Mouse (Mus musculus): ENCODE measurements at regions not wholly inside any gene's neighbourhood (a gene's known extent, or its start where the extent isn't known, plus 50 kb on each side); places are given as distances from the start of the nearest gene placed in this dataset.

DNA sequence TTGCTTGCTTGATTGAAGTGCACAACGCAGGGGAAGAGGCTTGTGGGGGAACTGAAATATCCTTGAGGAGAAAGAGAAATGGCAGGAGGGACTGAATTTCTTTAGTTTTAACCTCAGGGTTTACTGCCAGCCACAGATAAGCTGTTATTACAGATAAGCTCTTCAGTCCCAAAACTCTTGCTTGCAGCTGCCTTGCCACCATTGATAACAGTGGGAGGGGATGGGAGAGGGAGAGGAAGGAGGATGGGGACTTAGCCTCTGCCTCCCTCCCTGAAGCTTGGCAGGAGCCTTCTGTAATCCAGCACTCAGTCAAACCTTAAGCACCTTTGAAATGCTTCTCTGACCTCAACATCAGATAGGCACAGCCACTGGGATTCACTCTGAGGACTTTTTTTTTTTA is 471.4 kb upstream of the Lsamp start:
- CTCF ChIA-PET, result no interaction called here

DNA sequence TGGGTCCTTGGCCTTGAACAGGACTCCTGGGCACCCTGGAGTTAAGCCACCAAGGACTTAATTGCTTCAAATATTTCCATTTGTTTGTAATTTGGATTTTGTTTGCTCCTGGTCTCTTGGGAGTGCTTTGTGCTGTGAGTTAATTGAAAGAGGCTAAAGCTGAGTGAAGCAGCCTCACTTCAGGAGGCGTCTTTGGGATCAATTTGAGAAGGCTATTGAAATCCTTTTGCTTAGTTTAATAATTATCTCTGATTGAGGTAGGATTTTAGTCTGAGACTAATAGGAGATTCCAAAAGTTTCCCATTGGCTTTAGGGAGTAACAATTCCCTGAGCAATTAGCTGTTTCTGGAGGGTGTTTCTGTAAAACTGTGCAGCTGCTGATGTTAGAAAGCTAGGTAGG is 470.5 kb upstream of the Lsamp start:
- CTCF ChIA-PET, result no interaction called here

DNA sequence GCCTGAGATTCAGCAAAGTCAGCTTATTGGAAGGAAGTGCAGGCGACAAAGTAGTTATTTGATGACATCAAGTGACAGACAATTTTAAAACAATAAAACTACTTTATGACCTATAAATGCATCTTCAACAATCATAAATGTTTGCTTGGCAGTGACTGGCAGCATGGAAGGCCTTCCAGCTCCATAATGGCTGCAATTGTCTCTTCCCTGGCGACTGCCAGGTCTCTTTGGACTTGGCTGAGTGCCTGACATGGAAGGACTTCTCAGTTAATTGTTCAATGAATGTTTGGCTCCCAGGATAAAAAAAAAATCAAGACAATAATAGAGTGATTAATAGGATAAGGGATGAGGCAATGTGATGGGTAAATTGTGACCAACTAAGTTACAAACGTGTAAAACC is 453.1 kb upstream of the Lsamp start:
- CTCF ChIA-PET, result no interaction called here

DNA sequence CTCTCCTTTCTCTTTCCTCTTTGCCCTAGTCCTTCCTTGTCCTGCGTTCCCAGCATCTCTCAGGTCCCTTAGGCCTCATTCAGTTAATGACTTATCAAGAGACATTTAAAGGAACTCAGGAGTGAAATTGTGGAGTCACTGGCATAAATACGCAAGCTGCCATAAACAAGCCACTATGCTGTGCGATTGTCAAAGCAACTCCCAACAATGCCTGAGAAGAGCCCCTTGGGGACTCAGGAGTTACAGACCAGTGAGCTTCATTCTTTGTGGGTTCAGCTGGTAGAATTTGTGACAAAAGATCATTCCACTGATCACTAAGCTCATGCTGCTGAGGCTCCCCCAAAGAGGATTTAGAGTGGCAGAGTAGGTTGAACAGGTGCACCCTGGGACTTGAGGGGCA is 451.4 kb upstream of the Lsamp start:
- CTCF ChIA-PET, result no interaction called here

DNA sequence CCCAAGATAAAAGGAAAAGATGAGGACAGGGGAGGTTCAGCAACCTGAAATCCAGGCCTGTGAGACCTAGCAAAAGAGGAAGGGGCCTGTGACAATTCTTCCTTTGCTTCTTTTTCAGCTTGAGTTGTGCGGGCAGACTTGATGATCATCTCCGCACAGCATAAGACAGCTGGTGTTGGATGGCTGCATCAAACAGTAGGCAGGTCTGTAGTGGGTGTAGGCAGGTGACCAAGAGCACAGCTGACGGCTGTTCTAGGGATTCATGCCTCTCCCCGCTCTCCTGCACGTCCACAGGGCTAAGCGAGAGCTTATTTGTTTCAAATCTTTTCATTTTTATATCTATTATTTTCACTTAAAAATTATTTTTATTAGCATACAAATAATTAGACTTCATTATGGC is 450.8 kb upstream of the Lsamp start:
- CTCF ChIA-PET, result no interaction called here

DNA sequence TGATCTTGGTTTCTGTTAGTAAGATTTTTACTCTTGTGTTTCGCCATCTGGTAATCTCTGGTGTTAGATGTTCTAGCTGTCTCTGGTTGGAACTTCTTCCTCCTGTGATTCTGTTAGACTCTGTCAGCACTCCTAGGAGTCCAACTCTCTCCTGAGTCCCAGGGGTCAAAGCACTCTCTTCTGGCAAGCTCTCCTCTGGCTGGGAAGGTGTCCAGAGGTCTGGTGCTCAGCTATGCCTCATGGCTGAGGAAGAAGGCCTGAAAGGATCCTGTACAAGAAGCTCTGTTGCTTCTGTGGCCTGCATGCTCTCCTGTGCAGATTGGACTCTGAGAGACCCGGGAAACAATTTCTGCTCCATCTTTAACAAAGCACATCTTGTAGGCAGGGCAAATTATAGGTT is 430.8 kb upstream of the Lsamp start:
- CTCF ChIA-PET, result interaction anchor here (0.5 kb wide), 1 partner anchor 268 kb away, joined by 3 read pairs; no protein-coding TSS in a partner anchor

DNA sequence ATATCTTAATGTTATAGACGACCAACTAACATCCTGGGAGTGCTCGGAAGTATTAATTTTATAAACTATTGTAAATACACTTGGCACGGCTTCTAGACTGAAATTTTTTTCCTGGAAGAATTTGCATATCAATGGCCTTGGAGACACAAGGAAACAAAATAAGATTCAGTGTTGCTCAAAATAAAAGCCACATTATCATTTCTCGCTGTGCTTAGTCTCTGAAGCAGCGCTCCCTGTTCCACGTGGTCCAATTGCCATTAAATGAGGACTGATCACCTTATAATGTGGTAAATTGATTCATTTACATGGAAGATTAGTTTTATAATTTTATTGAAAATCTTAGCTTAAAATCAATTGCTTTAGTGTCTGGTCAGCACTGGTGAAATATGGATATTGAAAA is 407.5 kb upstream of the Lsamp start:
- CTCF ChIA-PET, result no interaction called here

DNA sequence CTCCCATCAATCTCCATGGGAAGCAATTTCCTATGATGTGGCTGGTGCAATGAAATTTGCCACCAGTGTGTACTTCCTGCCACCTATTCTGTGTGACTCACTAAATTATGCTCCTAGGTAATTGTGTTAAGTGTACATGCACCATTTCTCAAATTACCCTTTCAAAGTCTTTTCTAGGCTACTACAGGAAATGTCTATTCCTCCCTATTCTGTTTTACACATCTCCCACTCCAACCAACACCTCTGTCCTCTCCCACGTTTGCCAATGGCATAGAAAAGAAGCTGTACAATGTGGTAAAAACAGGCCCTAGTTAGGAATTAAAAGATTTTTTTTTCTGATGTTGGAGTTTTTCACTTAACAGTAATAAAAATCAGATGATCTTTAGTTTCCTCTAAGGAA is 404.5 kb upstream of the Lsamp start:
- CTCF ChIA-PET, result no interaction called here
